Mouse (Mus musculus) cerebellum, adult 11 months (tissue): ENCODE results near the gene Manbal.
"Not testable (repeated sequence)": the region's sequence is repeated elsewhere in the genome, so short reads cannot be mapped to it uniquely, and the experiment has no call there.

Source experiments
- DNase-seq: peaks from one replicate; pipeline ENCODE4 v3.0.0; 2022

The Manbal gene

GRCm38 (mm10) chr2:157367991-157368390 lies 597 bp downstream of the Manbal start:
- DNase-seq = no peak

GRCm38 (mm10) chr2:157371696-157372095 lies 4.3 kb downstream of the Manbal start:
- DNase-seq = no peak

GRCm38 (mm10) chr2:157373681-157374080 lies 6.3 kb downstream of the Manbal start:
- no peak for DNase-seq

- DNase-seq = no peak
Observed at GRCm38 (mm10) chr2:157375051-157375450, 7.7 kb downstream of the Manbal start.

- DNase-seq = no peak
Observed at GRCm38 (mm10) chr2:157375794-157376757, 8.7 kb downstream of the Manbal start.

- no peak for DNase-seq
Observed at GRCm38 (mm10) chr2:157376995-157377394, 9.6 kb downstream of the Manbal start.

- DNase-seq = no peak
Observed at GRCm38 (mm10) chr2:157384836-157385235, 17.4 kb downstream of the Manbal start.

- not testable (repeated sequence) for DNase-seq
Observed at GRCm38 (mm10) chr2:157388901-157389590, 21.7 kb downstream of the Manbal start.

GRCm38 (mm10) chr2:157389591-157389921 lies 22.2 kb downstream of the Manbal start:
- DNase-seq = no peak

GRCm38 (mm10) chr2:157392331-157392730 lies 24.9 kb downstream of the Manbal start:
- DNase-seq = no peak

GRCm38 (mm10) chr2:157393549-157393948 lies 26.2 kb downstream of the Manbal start:
- no peak for DNase-seq

GRCm38 (mm10) chr2:157394868-157395267 lies 27.5 kb downstream of the Manbal start:
- DNase-seq = no peak

GRCm38 (mm10) chr2:157395371-157395770 lies 28.0 kb downstream of the Manbal start:
- no peak for DNase-seq

GRCm38 (mm10) chr2:157395960-157396359 lies 28.6 kb downstream of the Manbal start:
- no peak for DNase-seq

- DNase-seq = no peak
Observed at GRCm38 (mm10) chr2:157397376-157397775, 30.0 kb downstream of the Manbal start.

- DNase-seq = no peak
Observed at GRCm38 (mm10) chr2:157398539-157398938, 31.1 kb downstream of the Manbal start.

- DNase-seq = no peak
Observed at GRCm38 (mm10) chr2:157399797-157400196, 32.4 kb downstream of the Manbal start.

GRCm38 (mm10) chr2:157400491-157400890 lies 33.1 kb downstream of the Manbal start:
- no peak for DNase-seq

GRCm38 (mm10) chr2:157401261-157401660 lies 33.9 kb downstream of the Manbal start:
- no peak for DNase-seq

- no peak for DNase-seq
Observed at GRCm38 (mm10) chr2:157407596-157407995, 40.2 kb downstream of the Manbal start.

GRCm38 (mm10) chr2:157409793-157410533 lies 42.6 kb downstream of the Manbal start:
- no peak for DNase-seq

GRCm38 (mm10) chr2:157411151-157411693 lies 43.8 kb downstream of the Manbal start:
- no peak for DNase-seq

- no peak for DNase-seq
Observed at GRCm38 (mm10) chr2:157412497-157412896, 45.1 kb downstream of the Manbal start.
